Mouse (Mus musculus) spleen, adult 2 months (tissue): Measurements from ENCODE around the gene Fahd1.

Experiments used
- CTCF ChIP-seq: fragments of 200-500 bp; IDR thresholded peaks from 2 replicates; pipeline ENCODE4 v1.5.1; 2011; ENCODE audit warnings: mild to moderate bottlenecking, inconsistent platforms; ENCODE audit not compliant: insufficient read depth, insufficient read length, insufficient replicate concordance; ENCODE audit errors: extremely low read depth
- POLR2A ChIP-seq: fragments of 200-500 bp; IDR thresholded peaks from 2 replicates; pipeline ENCODE4 v1.6.1; 2011; ENCODE audit warnings: low read depth, low read length, inconsistent platforms

GRCm38 (mm10) chr17:24885356-24886133 is 35.4 kb upstream of the Fahd1 start:
- TF ChIP-seq POLR2A (no peak), CTCF (no peak)
